Mouse (Mus musculus) heart, postnatal 14 days (tissue): ENCODE data around the gene Cdh22. TPM values are rescaled to one million over a fixed set of nuclear protein-coding genes. Genes with fewer than 3 reads are reported as not detected.

Source experiments
- DNase-seq, 2 experiments: peaks; one replicate each; pipeline ENCODE4 v3.0.0; 2021 to 2022
- intact Hi-C: fragments of 180-260 bp; cut with DNase I; formaldehyde crosslinking; loops from one replicate; pipeline ENCODE4 v1.15.1; 2025
- total RNA-seq, 2 experiments: library from RNA; stranded (reverse); gene quantifications; 2 replicates each; pipeline ENCODE4 v1.2.3; 2021

Cdh22 gene
- total RNA-seq, 2 experiments from 2014 or later, result 0.17 to 0.22 TPM

GRCm38 (mm10) chr2:165102920-165103319 lies 131.7 kb downstream of the Cdh22 start:
- intact Hi-C loops, result no loop called here
- no peak for DNase-seq

GRCm38 (mm10) chr2:165100749-165101148 lies 133.9 kb downstream of the Cdh22 start:
- no peak for DNase-seq
- intact Hi-C loops, result no loop called here

- DNase-seq, result peak in 1 of 2 experiments; percentile 20
- intact Hi-C loops, result no loop called here
Measured at GRCm38 (mm10) chr2:165098861-165099260, 135.8 kb downstream of the Cdh22 start.

GRCm38 (mm10) chr2:165096367-165096766 lies 138.3 kb downstream of the Cdh22 start:
- no peak for DNase-seq
- intact Hi-C loops, result no loop called here

GRCm38 (mm10) chr2:165092393-165092792 lies 142.3 kb downstream of the Cdh22 start:
- intact Hi-C loops, result no loop called here
- no peak for DNase-seq

- intact Hi-C loops, result no loop called here
Measured at GRCm38 (mm10) chr2:165091433-165091965, 143.2 kb downstream of the Cdh22 start.

GRCm38 (mm10) chr2:165090650-165091049 lies 144.0 kb downstream of the Cdh22 start, which contains the start of gene 1700025C18Rik:
Gene 1700025C18Rik (minus strand): TSS chr2:165090750.
- intact Hi-C loops, result no loop called here
- DNase-seq, result no peak

More at GRCm38 (mm10) chr2:165091433-165091965, 143.2 kb downstream of the Cdh22 start:
- no peak for DNase-seq

GRCm38 (mm10) chr2:165089470-165089869 lies 145.2 kb downstream of the Cdh22 start:
- intact Hi-C loops, result no loop called here
- DNase-seq, result no peak

GRCm38 (mm10) chr2:165086634-165087033 lies 148.0 kb downstream of the Cdh22 start:
- no peak for DNase-seq
- intact Hi-C loops, result no loop called here

GRCm38 (mm10) chr2:165081257-165081656 lies 153.4 kb downstream of the Cdh22 start:
- DNase-seq, result no peak
- intact Hi-C loops, result no loop called here

- DNase-seq, result no peak
- intact Hi-C loops, result no loop called here
Measured at GRCm38 (mm10) chr2:165080657-165081056, 154.0 kb downstream of the Cdh22 start.

GRCm38 (mm10) chr2:165078605-165079004 lies 156.0 kb downstream of the Cdh22 start:
- intact Hi-C loops, result loop anchor here (5.0 kb wide), 1 partner anchor 154 kb away; the partner anchor contains the start of gene Cdh22
- DNase-seq, result no peak

GRCm38 (mm10) chr2:165078045-165078444 lies 156.6 kb downstream of the Cdh22 start:
- intact Hi-C loops, result loop anchor here (5.0 kb wide), 1 partner anchor 154 kb away; the partner anchor contains the start of gene Cdh22
- DNase-seq, result no peak

GRCm38 (mm10) chr2:165077055-165077454 lies 157.6 kb downstream of the Cdh22 start:
- no peak for DNase-seq
- intact Hi-C loops, result loop anchor here (5.0 kb wide), 1 partner anchor 155 kb away; the partner anchor contains the start of gene Cdh22

GRCm38 (mm10) chr2:165074937-165075336 lies 159.7 kb downstream of the Cdh22 start:
- intact Hi-C loops, result loop anchor here (2.0 to 5.0 kb wide), 5 partner anchors 38 to 412 kb away; partner anchors contain the start of gene Cdh22
- DNase-seq, result peak; percentile 79 to 84

- intact Hi-C loops, result loop anchor here (2.0 to 5.0 kb wide), 4 partner anchors 39 to 413 kb away; no protein-coding TSS in a partner anchor
Measured at GRCm38 (mm10) chr2:165074081-165074884, 160.4 kb downstream of the Cdh22 start.

GRCm38 (mm10) chr2:165073381-165073781 lies 161.3 kb downstream of the Cdh22 start:
- intact Hi-C loops, result loop anchor here (5.0 kb wide), 1 partner anchor 414 kb away; no protein-coding TSS in a partner anchor

More at GRCm38 (mm10) chr2:165074081-165074884, 160.4 kb downstream of the Cdh22 start:
- peak; percentile 54 to 60 for DNase-seq

GRCm38 (mm10) chr2:165070096-165070816 lies 164.4 kb downstream of the Cdh22 start:
- intact Hi-C loops, result loop anchor here (2.0 to 5.0 kb wide), 2 partner anchors 267 to 417 kb away; no protein-coding TSS in a partner anchor
- peak; percentile 64 to 76 for DNase-seq

More at GRCm38 (mm10) chr2:165073381-165073781, 161.3 kb downstream of the Cdh22 start:
- peak in 1 of 2 experiments; percentile 14 for DNase-seq

- no peak for DNase-seq
- intact Hi-C loops, result no loop called here
Measured at GRCm38 (mm10) chr2:165068806-165069205, 165.8 kb downstream of the Cdh22 start.

GRCm38 (mm10) chr2:165064489-165064888 lies 170.2 kb downstream of the Cdh22 start:
- DNase-seq, result no peak
- intact Hi-C loops, result no loop called here
